Mouse (Mus musculus): ENCODE measurements around the gene Iqck.

Iqck gene

DNA sequence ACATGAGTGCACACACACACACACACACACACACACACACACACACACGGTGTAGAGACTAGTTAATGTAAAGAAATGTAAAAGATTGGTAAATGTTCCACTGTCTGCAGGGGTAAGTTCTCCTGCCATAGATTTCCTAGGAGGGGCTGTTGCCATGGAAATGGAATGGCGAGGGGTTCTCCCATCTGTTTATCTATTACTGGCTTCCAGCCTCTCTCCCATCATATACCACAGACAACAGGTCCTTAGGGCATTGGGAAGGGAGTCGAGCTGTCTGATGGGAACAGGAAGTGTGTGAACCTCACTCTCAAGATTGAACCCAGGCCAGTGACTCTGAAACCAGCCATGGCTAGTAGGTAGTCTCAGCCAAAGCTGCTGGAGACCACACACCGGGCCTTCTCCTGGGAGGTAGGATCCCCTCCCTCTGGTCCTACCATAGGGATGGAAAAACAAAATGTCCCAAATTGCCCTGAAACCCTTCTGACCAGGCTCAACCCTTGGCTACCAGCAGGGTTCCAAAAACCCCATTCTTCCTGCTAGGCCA lies 135.9 kb downstream of the Iqck start:
- no peak for DNase-seq (ENCODE audit: low spot score in 2 of 2)

DNA sequence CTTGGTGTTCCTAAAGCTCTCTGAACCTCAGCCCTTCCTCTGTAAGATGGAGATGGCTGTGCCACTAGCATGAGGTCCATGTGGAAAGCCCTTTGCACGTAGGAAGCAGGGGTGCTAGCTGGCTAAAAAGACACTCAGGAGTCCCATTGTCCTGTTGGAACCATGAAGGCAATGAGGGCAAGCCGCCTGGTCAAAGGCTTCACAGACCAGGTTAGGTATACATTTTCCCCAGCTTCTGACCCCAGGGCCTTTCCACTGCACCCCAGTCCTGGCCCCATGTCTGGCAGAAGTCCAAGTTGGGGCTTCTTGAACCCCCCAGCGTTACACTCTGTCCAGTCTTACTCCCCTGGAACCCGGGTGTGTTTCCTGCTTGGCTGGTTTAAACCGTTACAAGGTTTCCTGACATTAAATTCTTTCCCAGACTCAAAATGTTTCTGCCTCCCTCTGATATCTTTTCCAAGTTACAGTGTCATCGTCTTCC lies 136.6 kb downstream of the Iqck start:
- no peak for DNase-seq (ENCODE audit: low spot score in 2 of 2)

DNA sequence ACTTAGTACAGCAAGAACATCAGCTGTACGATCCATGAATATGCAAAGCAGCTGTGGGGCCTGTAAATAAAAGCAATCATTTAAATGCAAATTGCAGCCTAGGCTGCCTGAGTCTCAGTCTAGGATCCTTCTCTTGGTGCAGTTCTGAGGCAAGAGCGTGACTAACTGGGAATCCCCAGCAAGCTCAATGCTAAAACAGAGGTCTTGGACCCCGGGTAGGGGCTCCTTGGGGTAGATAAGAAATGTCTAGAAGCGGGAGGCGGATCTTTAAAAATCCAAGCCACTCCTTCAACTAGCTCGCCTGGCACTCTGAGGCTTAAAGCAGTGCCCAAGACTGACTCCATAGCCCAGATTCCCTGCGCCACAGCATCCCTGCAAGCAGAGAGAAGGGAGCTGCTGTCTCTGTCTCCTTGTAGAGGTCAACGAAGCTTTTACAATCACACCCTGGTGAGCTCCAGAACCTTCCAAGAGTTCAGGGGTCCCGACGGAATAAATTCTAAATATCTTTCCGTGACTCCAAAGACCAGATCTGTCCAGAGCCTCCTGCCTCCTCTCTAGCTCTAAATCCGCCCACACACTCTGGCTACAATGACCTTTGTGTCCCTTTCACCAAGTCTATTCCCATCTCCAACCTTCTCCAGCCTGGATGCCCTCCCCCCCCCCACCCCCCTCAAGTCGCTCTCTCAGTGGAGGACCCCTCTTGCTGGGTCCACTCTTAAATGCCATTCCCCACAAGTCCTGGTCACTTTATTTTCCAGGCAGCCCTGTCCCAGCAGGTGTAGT lies 137.3 kb downstream of the Iqck start:
- DNase-seq (ENCODE audit: low spot score in 2 of 2): no peak

DNA sequence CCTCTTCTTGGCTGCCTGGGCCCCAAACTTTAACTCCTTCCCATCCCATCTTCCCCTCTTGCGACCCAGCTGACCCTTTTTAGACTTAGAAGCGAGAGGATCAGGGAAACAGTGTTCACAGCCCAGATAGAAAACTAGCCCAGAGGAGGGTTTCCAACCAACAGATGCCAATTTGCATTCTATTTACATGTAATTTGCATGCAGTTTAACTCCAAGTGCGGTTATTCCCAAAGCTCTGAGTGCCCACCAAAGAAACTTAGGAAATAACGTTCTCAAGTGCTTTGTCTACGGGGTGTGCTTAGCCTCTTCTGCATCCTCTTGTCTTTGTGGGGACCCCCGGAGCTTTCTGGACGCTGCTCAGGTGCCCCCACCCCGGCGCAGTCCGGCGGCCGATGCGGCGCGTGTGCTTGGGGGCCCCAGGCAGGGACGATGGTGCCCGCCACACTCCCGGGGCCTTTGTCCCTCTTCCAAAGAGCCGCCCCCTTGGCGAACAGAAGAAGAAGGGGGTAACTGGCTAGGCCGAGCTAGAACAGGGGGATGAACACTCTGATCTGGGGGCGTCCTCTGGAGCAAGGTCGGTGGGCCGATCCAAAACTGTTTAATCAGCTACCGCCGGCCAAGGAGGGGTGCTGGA lies 138.2 kb downstream of the Iqck start:
- no peak for DNase-seq (ENCODE audit: low spot score in 2 of 2)

DNA sequence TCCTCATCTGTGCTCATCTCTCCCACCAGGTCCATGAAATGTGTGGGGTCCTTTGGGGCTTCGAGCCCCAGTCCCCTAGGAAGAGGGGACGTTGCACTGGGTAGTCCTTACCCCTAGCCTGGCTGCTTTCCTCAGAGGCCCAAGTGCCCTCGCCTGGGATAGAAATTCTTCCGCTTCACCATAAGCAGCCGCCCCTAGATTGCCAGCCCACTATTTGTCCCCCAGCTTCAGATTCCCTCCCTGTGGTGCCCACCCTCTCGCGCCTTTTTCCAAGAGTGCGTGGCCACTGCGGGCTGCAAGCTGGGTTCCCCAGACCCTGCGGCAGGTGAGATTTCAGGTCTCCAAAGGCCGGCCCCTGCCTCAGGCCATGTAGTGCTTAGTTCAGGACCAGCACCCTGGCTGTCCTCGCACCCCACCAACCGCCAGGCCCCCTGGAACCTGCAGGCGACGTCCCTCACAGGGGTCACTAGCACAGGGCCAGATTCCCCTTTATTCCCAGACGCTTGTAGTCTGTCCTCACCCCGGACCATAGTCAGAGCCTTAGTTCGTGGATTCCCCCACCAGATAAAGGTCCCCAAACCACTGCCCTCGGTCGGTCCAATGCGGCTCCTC lies 138.8 kb downstream of the Iqck start:
- DNase-seq (ENCODE audit: low spot score in 2 of 2): no peak

DNA sequence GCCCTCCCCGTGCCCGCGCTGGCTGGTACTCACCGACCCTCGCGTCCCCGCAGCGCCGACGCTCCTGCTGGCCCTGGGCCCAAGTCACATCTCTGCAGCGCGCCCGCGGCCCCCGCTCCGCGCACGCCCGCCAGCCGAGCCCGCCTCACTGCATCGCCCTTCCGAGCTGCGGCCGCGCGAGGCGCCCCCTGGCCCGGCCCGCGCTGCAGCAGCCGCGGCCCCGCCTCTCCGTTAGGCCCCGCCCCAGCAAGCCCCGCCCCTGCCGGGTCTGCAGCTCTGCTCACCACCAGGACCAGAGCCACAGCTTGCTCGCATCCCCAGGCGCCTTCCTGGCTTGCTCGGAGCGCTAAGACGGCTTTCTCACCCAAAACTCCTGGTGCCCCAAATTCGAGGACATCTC lies 139.5 kb downstream of the Iqck start, which contains the start of gene Gprc5b:
TSS of gene Gprc5b (minus strand) at position 205 of the 400 bp plus-strand sequence.
- DNase-seq (ENCODE audit: low spot score in 2 of 2): peak; percentile 35 to 75

DNA sequence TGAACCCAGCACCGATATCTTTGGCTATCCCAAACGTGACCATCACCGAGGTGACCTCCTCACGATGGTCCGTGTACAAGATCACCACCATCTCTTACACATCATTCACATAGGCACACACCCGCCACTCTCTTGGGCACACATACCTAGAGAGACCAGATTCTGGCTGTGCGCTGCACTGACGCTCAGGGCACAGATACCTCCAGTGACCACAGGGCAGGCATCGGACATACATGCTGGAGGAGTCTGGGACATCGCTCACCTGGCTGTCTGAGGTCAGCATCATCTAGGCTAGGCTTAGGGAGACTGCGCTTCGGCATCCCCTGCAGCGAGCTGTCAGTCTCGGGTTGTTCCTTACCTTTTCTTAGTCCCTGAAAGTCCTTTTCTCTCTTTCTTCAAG lies 140.1 kb downstream of the Iqck start:
- DNase-seq (ENCODE audit: low spot score in 2 of 2): no peak

DNA sequence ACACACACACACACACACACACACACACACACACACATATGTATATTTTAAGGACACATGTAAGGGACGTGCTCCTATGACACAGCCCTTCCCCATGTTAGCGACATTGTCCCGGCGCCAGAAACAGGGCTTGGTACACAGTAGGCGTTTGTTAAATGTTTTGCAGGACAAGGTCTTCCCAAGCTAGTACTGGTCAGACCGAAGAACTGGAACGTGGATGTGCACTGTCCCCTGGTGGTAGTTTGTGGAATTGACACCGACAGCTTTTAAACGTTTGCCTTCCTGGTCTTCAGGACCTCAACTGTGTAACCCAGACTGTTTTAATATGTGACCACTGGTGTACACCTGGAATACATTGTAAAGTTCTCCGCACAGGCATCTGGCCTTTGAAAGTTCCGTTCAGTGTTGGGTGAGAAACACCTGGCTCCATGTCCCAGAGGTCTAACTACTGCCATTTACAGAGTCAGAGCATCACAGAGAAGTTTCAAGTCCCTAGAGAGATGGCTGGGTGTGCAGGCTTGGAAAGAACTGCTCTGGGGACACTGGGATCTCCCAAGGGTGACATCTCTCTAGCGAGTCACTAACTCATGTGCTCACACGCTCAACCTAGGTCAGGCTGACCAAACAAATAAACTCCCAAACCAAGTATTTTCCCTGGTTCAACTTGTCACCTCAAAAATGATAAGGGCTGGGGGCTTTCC lies 140.7 kb downstream of the Iqck start:
- DNase-seq (ENCODE audit: low spot score in 2 of 2): peak; percentile 54 to 66

DNA sequence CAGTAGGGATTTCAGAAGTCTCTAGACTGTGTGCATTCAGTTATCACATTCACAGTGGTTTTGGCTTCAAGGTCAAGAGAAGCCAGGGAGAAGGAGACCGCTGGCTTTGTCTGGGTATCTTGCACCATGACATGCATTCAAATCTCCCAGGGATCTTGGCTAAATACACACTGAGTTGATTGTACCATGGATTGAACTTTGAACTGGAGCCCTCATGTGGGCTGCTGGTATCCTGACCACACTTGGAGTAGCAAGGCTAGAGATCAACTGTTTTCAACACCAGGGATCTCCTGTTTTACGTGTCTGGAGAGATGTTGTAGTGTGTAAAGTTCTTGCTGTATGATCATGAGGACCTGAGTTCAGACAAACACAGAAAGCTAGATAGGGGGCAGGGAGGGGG lies 144.3 kb downstream of the Iqck start:
- DNase-seq (ENCODE audit: low spot score in 2 of 2): no peak

DNA sequence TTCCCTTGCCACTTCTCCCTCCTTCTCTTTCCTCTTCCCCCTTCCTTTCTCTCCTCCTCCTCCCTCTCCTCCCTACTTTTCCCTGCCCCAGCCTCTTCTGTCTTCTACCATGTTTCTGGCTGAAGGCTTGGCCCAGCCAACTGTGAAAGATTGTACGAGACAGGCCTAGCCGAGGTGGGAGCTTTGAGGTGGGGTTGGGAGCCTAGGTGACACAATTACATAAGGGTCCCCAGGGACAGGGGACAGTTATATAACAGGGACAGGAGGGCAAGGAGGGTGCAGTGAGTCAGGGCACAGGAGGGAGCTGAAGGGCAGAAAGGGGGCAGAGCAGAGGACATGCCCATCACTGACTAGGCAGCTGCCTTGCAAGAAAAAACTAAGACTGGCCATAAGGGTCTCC lies 146.4 kb downstream of the Iqck start:
- DNase-seq (ENCODE audit: low spot score in 2 of 2): no peak

DNA sequence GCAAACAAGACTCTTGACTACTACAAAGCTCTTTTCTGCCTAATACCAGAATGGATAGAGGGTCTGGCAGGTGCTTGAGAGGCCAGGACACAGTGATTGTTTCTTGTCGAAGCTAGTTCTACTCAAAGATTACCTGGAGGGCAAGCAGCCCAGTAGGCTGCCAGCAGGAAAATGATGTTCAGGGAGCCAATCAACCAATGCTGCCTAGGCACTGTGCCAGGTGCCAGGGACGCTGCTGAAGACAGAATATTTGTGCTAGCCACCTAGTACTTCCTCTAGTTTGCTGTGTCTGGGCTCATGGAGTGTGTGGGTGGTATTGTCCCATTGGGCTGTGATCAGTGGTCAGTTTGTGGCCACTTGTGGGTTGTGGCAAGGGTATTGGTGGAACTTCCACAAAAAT lies 146.9 kb downstream of the Iqck start:
- no peak for DNase-seq (ENCODE audit: low spot score in 2 of 2)

DNA sequence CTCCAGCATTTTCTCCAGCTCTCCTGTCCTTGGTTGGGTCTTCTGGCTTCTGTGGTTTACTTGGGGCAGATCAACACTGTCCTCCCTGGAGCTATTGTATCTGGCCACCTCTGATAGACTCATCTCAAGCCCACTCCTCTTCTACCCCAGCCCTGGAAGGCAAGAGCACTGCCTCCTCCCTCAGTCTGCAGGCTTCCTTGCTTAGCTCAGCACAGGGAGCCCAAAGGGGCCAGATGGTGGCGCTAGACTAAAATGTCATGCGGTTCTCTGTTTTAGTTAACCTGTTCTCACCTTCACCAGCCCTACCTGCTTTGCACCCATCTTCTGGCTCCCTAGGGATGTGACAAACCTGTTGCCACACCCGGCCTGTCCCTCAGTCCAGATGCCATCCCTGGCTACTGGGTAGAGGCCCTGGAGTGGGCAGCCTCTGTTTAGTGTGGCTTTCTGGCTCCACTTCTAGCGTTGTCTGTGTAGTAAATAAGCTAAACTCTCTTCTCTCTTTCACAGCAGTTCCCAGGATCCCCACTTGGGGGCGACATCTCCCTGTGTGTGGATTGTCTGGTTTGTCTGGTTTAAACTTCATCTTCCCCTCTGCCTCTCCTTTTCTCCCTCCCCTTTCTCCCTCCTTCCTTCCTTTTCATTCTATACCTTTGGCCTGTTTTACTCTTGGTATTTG lies 155.4 kb downstream of the Iqck start:
- DNase-seq (ENCODE audit: low spot score in 2 of 2): peak in 1 of 2 experiments; percentile 36

DNA sequence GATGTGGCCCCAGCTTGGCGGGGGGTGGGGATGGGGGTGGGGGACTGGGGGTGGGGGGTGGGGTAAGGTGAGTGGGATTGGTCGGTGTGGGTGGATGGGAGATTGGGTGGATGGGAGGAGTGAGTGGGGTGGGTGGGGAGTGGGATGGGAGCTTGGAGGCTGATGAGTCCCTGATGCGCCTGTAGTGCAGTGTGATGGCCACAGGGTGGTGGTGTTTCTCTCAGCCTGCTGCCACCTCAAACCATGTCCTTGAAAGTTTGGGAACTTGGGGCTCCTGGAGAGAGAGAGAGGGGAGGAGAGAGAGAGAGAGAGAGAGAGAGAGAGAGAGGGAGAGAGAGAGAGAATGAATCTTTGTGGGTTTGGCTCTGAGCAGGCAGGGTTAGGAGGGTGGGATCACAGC lies 160.2 kb downstream of the Iqck start:
- DNase-seq (ENCODE audit: low spot score in 2 of 2): no peak

DNA sequence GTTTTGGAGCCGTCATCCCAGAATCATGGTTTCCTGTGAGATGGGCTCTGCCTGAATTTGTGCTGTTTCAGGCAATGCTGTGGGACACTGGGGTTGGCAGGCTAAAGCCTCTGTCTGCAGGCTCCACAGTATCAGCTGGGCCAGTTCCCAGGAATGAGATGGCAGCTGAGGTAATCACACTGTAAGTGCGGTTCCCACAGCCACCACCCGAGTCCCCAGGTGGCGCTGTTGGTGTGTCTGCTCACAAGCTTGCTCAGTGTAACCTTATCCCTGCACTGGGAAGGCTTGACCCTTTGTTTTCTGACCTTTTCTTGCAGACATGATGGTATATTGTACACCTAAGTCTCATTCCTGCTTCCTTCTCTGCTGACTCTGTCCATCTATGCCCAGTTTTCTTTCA lies 164.0 kb downstream of the Iqck start:
- DNase-seq (ENCODE audit: low spot score in 2 of 2): no peak

Data from natural killer cell, adult 2 months (primary cell).